Mouse (Mus musculus): Measurements from ENCODE around the gene Pkdcc. TPM values are rescaled to one million over a fixed set of nuclear protein-coding genes. Genes with fewer than 3 reads are reported as not detected.

Gene Pkdcc
- total RNA-seq, 1 experiment from 2014 or later, result not detected

DNA sequence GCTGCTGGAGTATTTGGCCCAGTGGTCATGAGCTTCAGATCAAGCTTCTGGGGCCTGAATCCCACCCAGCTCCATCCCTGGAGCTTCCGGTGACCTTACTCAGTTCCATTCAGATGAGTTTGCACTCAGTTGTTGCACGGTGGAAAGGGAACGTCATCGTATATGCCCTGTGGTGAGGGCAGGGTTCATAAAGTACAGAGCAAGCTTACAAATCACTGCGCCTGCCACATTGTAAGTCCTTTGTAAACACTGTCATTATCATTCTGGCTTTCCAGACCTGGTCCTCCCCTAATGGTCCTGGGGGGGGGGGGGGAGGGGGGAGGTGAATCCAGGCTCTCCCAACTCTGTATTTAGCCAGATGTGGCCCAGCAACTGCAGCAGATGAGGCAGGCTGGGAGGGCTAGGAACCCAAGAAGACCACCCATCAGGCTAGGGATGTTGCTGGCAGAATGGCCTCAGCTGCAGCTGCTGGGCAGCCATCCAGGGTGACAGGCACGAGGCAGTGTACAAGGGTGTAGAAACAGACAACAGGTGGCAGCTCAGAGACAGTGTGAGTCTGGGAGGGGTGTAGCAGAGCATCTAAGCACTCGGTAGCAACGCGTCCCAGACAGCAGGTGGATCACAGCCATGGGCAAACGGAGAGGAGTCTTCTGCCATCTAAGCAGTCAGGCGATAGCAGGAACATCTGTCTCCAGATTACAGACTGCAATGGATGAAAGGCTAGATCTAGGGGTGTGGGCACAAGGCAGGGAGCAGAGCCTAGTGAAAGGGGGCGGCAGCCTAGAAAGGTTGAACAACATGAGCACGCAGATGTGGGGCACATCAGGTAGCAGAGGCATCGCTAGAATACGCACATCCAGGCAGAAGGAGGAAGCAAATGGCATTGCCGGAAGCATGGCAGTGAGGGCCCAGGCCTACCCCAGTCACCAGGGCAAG is 23.3 kb downstream of the Pkdcc start:
- no peak for ATAC-seq (replicated peaks; ENCODE audit: low read depth, poor library complexity, severe bottlenecking)

DNA sequence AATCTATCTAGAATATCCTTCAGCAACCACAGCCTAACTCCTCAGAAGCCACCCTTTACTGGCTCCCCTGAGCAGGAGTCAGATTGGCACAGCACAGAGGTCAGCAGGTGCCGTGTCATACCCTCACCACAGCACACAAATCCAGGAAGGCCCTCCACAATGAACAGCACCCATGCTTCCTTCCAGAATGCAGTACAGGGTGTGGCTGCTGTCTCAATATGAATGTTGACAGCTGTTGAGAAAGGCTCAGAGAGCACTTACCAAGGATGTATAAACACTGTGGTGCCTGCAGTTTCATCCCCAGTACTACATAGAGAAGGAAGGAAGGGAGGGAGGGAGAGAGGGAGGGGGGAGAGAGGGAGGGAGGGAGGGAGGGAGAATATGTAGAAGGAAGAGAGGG is 29.4 kb downstream of the Pkdcc start:
- no peak for ATAC-seq (replicated peaks; ENCODE audit: low read depth, poor library complexity, severe bottlenecking)

DNA sequence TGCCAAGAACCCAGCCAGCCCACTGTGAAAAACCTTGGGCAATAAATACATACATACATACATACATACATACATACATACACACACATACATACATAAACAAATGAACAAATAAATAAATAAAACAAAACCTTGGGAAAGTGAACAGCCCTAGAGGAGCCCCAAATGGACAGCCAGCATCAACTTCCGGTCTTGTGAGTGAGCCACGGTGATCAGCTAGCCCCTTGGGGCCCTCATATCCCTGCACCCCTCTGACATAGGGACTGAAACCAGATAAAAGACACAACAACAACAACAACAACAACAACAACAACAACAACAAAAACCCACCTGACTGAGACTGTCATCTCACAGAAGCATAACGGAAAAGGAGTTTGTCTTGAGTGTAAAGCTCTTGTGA is 30.4 kb downstream of the Pkdcc start:
- no peak for ATAC-seq (replicated peaks; ENCODE audit: low read depth, poor library complexity, severe bottlenecking)

DNA sequence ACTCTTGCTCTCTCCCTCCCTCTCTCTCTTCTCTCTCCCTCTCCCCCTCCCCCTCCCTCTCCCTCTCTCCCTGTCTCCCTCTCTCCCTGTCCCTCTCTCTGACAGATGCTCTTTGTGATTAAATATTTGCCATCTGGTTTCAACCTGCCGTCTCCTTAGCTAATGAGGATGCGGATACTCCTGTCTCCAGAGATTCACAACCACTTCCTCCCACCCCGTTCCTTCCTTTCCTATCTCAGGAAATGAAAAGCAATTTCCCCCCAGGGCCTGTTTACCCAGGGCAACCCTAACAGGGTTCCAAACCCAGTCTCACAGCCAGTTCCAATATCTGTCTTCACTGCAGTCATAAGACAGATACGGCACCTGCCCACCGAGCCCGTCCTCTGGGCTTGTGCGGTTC is 31.0 kb downstream of the Pkdcc start:
- ATAC-seq (replicated peaks; ENCODE audit: low read depth, poor library complexity, severe bottlenecking), result peak; percentile 62

DNA sequence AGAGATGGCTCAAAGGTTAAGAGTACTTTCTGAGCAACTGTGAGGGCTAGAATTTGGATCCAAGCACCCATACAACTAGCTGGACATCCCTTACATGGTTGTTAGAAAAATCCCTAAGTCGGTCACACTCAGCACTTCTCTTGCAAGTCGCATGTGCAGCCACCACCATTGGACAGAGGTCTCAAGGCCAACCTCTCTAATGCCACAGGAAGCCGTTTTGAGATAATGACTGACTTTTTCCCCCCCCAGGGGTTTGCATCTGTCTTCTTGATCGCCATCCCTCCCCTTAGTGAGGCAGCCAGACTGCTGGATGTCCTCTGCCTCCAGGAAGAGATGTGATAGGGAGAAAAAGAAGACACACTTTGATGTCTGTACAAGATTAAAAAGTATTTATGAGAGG is 32.1 kb downstream of the Pkdcc start:
- no peak for ATAC-seq (replicated peaks; ENCODE audit: low read depth, poor library complexity, severe bottlenecking)

DNA sequence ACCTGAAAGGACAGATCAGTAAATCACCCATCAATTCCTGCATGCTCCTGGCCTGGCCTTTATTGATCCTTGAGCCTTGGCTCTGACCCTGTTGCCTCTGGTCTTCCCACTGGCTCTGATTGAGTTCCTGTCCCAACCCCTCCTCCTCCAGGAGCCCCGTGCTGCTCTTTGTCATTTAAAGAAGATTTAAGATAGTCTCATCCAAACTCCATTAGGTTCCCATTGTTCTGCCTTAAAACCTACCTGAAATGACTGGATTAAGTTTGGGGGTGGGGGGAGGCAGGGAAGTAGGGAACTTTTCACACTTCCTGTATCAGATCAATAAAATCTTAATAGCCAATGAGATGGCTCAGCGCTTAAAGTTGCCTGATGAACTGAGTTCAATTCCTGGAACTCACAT is 33.4 kb downstream of the Pkdcc start:
- ATAC-seq (replicated peaks; ENCODE audit: low read depth, poor library complexity, severe bottlenecking), result no peak

DNA sequence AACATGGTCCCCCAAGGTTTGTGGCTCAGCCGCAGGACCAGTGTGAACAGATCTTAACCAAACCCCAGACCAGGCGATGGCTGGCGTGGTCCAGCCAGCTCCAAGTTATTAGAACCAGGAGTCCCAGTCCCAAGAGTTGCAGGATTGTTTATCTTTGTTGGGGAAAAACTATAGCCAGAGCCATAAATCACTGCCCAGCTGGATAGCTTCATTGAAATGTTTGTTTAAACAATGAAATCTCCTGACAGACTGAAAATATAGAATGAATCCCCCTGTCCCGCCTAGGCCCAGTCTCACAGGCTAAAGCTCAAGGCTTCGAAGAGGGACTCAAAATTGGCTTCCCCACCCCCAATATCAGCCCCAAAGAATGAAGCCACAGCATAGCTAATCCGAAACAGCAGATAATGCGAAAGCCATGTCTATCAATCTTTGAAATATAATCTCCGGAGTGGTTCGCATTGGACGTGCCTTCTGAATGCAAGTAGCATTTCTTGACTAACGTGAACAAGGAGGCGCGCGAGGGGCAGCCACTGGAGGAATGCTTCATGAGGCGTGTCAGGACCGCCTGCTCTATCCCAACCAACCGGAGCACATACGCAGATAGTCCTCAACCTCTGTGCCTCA is 35.9 kb downstream of the Pkdcc start:
- ATAC-seq (replicated peaks; ENCODE audit: low read depth, poor library complexity, severe bottlenecking), result no peak

DNA sequence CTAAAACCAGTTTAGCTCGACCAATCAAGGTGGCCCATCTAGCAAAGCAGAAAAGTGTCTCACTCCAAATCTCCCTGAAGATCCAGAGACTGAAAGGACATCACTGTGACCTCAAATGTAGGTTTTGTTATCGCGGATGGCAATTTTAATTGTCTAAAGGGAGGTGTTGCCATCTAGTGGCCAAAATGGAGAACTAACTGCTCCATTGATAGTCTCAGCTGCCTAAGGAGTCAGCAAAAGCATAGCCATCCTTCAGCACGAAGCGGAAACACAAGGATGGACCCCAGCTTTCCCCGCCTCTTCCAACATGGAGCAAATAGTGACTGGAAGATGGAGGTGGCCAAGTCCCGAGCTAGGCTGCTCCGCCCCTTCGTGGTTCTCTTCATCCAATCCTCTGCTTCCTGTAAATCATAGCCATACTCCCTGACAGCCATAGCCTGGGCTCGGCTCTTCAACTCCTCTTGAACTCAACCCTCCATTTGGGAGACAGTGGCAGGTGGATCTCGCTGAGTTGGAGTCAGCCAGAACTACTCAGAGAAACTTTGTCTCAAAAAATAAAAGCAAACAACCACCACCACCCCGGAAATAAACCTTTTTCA is 38.1 kb downstream of the Pkdcc start:
- ATAC-seq (replicated peaks; ENCODE audit: low read depth, poor library complexity, severe bottlenecking), result peak; percentile 78

DNA sequence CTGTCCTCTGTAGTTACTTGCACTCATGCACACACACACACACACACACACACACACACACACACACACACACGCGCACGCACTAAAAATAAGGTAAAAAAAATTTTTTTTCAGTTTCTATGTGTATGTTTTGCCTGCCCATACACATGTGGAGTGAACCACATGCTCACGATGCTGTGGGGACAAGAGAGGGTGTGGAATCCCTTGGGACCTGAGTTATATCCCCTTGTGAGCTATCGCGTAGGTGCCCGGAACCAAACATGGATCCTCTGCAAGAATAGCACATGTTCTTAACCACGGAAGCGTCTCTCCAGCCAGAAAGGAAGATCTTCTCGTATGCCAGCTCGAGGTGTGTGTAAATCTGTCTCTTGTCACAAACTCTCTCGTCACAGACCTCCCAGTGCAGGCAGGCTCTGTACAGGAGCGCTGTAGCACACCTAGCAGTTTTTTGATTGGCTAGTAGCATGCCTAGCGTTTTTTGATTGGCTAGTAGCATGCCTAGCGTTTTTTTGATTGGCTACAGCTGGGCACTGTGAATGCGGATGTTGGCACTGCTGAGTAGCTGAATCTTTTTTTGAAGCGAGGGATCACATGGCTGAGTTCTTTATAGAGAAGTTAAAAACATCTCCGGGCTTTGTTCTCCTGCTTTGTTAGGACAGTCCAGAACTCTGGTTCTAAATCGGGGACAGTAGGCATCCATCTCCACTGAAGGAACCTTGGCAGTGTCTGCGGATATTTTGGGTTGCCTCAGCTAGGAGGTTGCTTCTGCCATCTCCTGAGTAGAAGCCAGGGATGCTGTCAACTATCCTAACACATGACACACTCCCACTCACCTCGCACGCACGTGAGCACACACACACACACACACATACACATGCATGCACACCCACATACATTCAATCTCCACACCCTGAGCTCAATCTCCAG is 52.4 kb downstream of the Pkdcc start:
- ATAC-seq (replicated peaks; ENCODE audit: low read depth, poor library complexity, severe bottlenecking), result peak; percentile 92

DNA sequence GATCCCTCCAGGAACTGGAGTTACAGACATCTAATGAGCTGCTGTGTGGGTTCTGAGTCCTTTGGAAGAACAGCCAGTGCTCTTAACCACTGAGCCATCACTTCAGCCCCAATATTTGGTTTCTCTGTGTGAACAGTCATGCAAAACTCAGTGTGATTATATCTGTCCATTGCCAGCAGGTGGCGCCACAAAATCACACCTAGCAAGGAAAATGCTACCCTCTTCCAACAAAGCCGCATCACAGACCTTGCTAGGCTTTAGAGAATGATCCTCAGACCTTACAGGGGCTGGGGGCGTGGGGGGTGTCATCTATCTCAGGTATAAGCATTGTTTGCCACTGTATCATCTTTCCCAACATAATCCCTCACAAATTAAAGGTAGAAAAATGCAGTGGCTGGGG is 56.4 kb downstream of the Pkdcc start:
- ATAC-seq (replicated peaks; ENCODE audit: low read depth, poor library complexity, severe bottlenecking), result no peak; the same call in 1 of the 2 replicates

DNA sequence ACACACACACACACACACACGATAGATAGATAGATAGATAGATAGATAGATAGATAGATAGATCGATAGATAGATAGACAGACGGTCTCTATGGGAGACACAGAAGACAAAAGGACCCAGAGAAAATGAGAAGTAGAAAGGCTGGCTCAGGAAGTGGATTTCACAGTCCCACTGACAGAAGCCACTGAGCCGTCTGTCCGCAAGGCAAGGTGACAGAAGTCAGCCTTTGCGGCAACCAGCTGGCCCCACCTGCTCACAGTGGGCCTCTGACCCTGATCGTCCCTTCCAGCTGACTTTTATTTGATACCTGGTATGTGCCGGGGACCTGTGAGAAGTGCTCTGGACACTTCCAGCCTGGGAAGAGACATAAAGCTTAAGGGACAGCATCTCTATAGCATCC is 57.5 kb downstream of the Pkdcc start:
- no peak; the same call in 1 of the 2 replicates for ATAC-seq (replicated peaks; ENCODE audit: low read depth, poor library complexity, severe bottlenecking)

DNA sequence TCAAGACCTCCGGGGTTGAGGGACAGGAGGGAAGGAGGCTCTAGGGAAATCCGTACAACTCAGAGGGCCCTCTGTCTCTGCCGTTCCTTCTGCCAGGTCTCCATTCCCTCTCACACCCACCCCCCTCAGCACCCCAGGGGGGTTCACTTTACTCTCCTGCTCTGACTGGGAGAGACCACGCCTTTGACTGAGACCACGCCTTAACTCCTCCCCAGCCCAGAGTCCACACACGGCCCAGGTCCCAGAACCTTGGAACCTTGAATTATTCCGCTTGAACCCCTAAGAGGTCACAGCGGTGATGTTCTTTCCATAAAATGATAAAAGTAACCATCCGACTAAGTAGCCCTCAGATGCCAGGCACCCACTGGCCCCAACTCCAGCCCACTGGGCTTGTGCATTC is 58.5 kb downstream of the Pkdcc start:
- ATAC-seq (replicated peaks; ENCODE audit: low read depth, poor library complexity, severe bottlenecking), result no peak

DNA sequence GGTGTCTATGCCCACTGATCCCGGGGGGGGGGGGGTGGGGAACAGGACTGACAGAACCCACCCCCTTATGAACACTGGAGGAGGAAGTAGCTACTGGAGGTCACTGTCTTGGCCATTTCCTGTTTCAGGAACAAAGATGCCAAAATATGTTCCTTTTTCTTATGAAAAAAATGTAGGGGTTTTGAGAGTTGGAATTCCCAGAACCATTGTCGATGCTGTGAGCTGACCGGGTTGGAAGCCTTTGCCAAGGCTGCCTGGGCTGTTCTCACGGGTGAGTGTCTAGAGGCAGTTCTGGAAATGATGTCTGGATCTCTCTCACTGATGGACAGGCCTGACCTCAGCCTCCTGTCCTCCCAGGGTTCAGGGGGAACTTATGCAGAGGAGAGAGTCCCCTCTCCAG is 59.0 kb downstream of the Pkdcc start:
- no peak for ATAC-seq (replicated peaks; ENCODE audit: low read depth, poor library complexity, severe bottlenecking)

Other genes with a start within 250 kb of the Pkdcc start
- 66.6 and 76.2 TPM in 2 replicates for gene Eml4, start 135.6 kb downstream of the Pkdcc start, total RNA-seq (2017)

Measured in common myeloid progenitor, adult 5-6 weeks (primary cell).